ENCODE assay signal across 25 mouse cellular contexts in genomic region chr4:102886459-102886858, GRCm38 (mm10).
DNase-seq lines count a peak whose midpoint lies in the region; TF ChIP-seq lines count a peak whose summit lies in the region.
"Had no signal": no experiment of that assay in that cellular context is flagged by ENCODE, and none has a peak within 500 bp of the region (broad histone marks: within the 10 kb centered on the region; RNA-seq: fewer than 3 reads in every experiment).

No protein-coding gene starts in this region.

- no peak overlapping the region for H3K4me3 ChIP-seq in CH12.LX (replicated peaks in 1 of 3; ENCODE audit: low read depth in 2 of 3, low read length in 2 of 3, poor library complexity in 1 of 3)
- no peak overlapping the region for H3K4me3 ChIP-seq in olfactory bulb, adult 2 months (ENCODE audit: insufficient read depth, low read depth, low read length)
- H3K4me3 ChIP-seq: embryonic facial prominence, embryonic 12.5 days; embryonic facial prominence, embryonic 15.5 days; gastrocnemius, adult 2 months; heart, embryonic 12.5 days; heart, embryonic 15.5 days had no signal

- no peaks in the 10 kb centered on the region for H3K27me3 ChIP-seq in CH12.LX (replicated peaks)
- H3K27me3 ChIP-seq: embryonic facial prominence, embryonic 12.5 days; embryonic facial prominence, embryonic 15.5 days; heart, embryonic 12.5 days; heart, embryonic 15.5 days; Patski had no signal

- H3K4me1 ChIP-seq in CH12.LX (ENCODE audit: control insufficient read depth in 1 of 2, insufficient read depth in 2 of 2), result peaks cover 3 to 10% of the 10 kb centered on the region in 2 experiments; a peak in 3 of 4 replicates
- peaks cover 10% of the 10 kb centered on the region for H3K4me1 ChIP-seq in olfactory bulb, adult 2 months (ENCODE audit: control insufficient read depth, insufficient read depth, low read length)
- H3K4me1 ChIP-seq: embryonic facial prominence, embryonic 12.5 days; embryonic facial prominence, embryonic 15.5 days; heart, embryonic 12.5 days; heart, embryonic 15.5 days had no signal

- H3K9ac ChIP-seq in CH12.LX (ENCODE audit: insufficient read depth, low read depth), result no peak overlapping the region
- H3K9ac ChIP-seq: embryonic facial prominence, embryonic 12.5 days; embryonic facial prominence, embryonic 15.5 days; forebrain, postnatal 0 days; heart, embryonic 12.5 days; heart, embryonic 15.5 days; hindbrain, embryonic 14.5 days had no signal

- H3K9me3 ChIP-seq in CH12.LX (replicated peaks; ENCODE audit: low read length), result no peaks in the 10 kb centered on the region
- H3K9me3 ChIP-seq: embryonic facial prominence, embryonic 12.5 days; embryonic facial prominence, embryonic 15.5 days; heart, embryonic 15.5 days had no signal

- dilution Hi-C loops in CH12.LX (cut with MboI; ENCODE audit: extremely low pct_ligation_motif_present, extremely low pct_unique_long_range_greater_than_20kb, low sequenced_read_pairs), result no loop called here

- no peak overlapping the region for H3K27ac ChIP-seq in CH12.LX (ENCODE audit: insufficient read depth, low read depth)
- H3K27ac ChIP-seq in olfactory bulb, adult 2 months (ENCODE audit: insufficient read depth, low read depth, low read length), result peak overlapping the region; percentile 91
- H3K27ac ChIP-seq: embryonic facial prominence, embryonic 12.5 days; embryonic facial prominence, embryonic 15.5 days; gastrocnemius, adult 2 months; heart, embryonic 15.5 days; hindbrain, embryonic 14.5 days; hindbrain, postnatal 0 days had no signal

- 12% methylated on average over 2 of the region's 2 CpGs for WGBS in olfactory bulb, adult 2 months

- no peak for TF ChIP-seq RAD21 in CH12.LX (IDR thresholded peaks at IDR 0.05; ENCODE audit: low read depth, low read length)

- no peak for TF ChIP-seq POLR2A in CH12.LX (IDR thresholded peaks at IDR 0.05; ENCODE audit: low read depth, low read length)
- no peak for TF ChIP-seq POLR2A in olfactory bulb, adult 2 months (IDR thresholded peaks at IDR 0.05; ENCODE audit: insufficient read depth, low read depth, low read length)

- TF ChIP-seq CTCF in CH12.LX (conservative IDR thresholded peaks at IDR 0.05 in 1 of 2, IDR thresholded peaks at IDR 0.05 in 1 of 2; ENCODE audit: low read depth in 2 of 2, low read length in 2 of 2), result no peak
- no peak for TF ChIP-seq CTCF in olfactory bulb, adult 2 months (IDR thresholded peaks at IDR 0.05; ENCODE audit: insufficient read depth, low read depth, low read length)

- DNase-seq in adrenal gland, postnatal 14 days, result peak; percentile 12
- DNase-seq in adrenal gland, postnatal 4 days (ENCODE audit: low spot score in 2 of 2), result no peak
- peak; percentile 57 for DNase-seq in 3T3-L1 (ENCODE audit: low read depth, low spot score)
- DNase-seq in CH12.LX (ENCODE audit: extremely low read depth), result no peak
- DNase-seq in spleen, adult 18-20 months, result no peak
- DNase-seq in retina, embryonic 14.5 days (ENCODE audit: low spot score), result no peak
- DNase-seq: cerebellum, adult 11 months; cerebellum, adult 2 months; cerebellum, adult 9-11 months; cerebellum, postnatal 25 days; forebrain, postnatal 0 days; gastrocnemius, adult 2 months; gastrocnemius, postnatal 14 days; heart, adult 18-20 months; heart, postnatal 10 days; heart, postnatal 36 days had no signal

- H3K4me2 ChIP-seq in CH12.LX (ENCODE audit: insufficient read depth, low read depth, poor library complexity, severe bottlenecking), result no peak overlapping the region
- H3K4me2 ChIP-seq: embryonic facial prominence, embryonic 12.5 days; embryonic facial prominence, embryonic 15.5 days; heart, embryonic 12.5 days; heart, embryonic 15.5 days; hindbrain, embryonic 14.5 days had no signal

- no peaks in the 10 kb centered on the region for H3K36me3 ChIP-seq in CH12.LX (replicated peaks in 1 of 2; ENCODE audit: control insufficient read depth in 1 of 2, insufficient read depth in 1 of 2, low read length in 1 of 2)
- H3K36me3 ChIP-seq: embryonic facial prominence, embryonic 12.5 days; embryonic facial prominence, embryonic 15.5 days; G1E; heart, embryonic 12.5 days; heart, embryonic 15.5 days had no signal

- H3K79me2 ChIP-seq in CH12.LX (replicated peaks; ENCODE audit: control insufficient read depth, extremely low read depth, insufficient read depth, poor library complexity, severe bottlenecking), result no peaks in the 10 kb centered on the region

- in situ Hi-C loops in CH12.LX (cut with MboI; ENCODE audit: low pct_ligation_motif_present, low pct_unique_long_range_greater_than_20kb, low sequenced_read_pairs), result no loop called here

- peak; percentile 43; the same call in 1 of the 2 replicates for TF ChIP-seq EP300 in CH12.LX (IDR thresholded peaks at IDR 0.05; ENCODE audit: low read length)

TF ChIP-seq in CH12.LX, 34 proteins besides CTCF, POLR2A, EP300 and RAD21:
- TF ChIP-seq CHD2 (IDR thresholded peaks at IDR 0.05; ENCODE audit: low read length), result no peak
- TF ChIP-seq SMC3 (IDR thresholded peaks at IDR 0.05; ENCODE audit: low read depth, low read length), result no peak
- peak; percentile 80 for TF ChIP-seq ZNF384 (IDR thresholded peaks at IDR 0.05; ENCODE audit: low read depth, low read length)
- TF ChIP-seq IRF4 (IDR thresholded peaks at IDR 0.05; ENCODE audit: low read depth, low read length), result 0 out of 2 replicates have a peak, but pooled peaks have one; percentile 15
- TF ChIP-seq MAX (IDR thresholded peaks at IDR 0.05; ENCODE audit: low read length), result no peak

Comparison
In these comparisons a context has a peak if more than half of its experiments do, and no peak if none do; other contexts are left out.
1. DNase-seq: peak in adrenal gland, postnatal 14 days (single experiment) and 3T3-L1 (single experiment); none in adrenal gland, postnatal 4 days (0 of 2), CH12.LX (single experiment), spleen, adult 18-20 months (0 of 2) and retina, embryonic 14.5 days (single experiment).